In the genomic region with DNA sequence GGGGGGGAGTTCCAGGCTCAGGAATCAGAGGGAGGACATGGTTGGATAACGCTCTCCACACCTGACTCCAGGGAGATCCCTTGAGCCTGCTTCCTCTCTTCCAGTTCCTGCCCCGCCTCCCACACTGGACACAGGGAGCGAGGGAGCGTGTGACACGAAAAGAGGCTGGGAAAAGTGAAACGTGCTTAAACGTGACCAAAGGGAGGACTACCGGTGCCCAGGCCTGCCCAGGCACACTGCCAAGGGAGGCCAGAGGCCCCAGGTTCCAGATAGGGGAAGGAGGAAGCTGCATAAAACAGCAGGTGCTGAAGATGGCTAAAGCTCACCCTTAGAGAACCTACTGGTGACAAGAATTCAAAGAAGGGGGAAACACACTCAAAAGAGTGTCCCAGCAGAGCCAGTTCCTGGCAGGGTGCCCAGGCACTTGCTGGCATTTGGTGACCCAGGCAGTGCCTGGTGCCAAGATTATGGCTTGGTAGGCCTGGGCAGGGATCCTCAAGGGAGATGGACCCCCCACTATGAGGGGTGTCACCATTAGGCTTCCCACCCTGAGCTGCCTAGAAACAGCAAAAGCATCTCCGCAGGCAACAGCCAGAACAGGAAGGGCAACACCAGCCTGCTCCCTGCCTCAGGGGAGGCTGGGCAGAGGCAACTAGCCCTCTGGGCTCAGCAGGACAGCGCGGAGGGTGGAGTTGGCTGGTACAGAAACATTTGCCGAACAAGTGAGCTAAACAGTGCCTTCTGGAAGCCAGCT, we compare ENCODE assay signal across 9 mouse cellular contexts. TPM values are rescaled to one million over a fixed set of nuclear protein-coding genes. Genes with fewer than 3 reads are reported as not detected.
A peak's percentile ranks its signal among the peaks of the same experiment; 100 is the strongest.
DNase-seq lines count a peak whose midpoint lies in the region; ATAC-seq lines count a peak whose summit lies in the region.
"Had no signal": no experiment of that assay in that cellular context is flagged by ENCODE, and none has a peak within 500 bp of the region (broad histone marks: within the 10 kb centered on the region; RNA-seq: fewer than 3 reads in every experiment).

No protein-coding gene starts in this region.

- H3K4me2 ChIP-seq in hindbrain, embryonic 14.5 days (replicated peaks) = peak overlapping the region; percentile 92
- H3K4me2 ChIP-seq in heart, embryonic 11.5 days = peak overlapping the region; percentile 82
- peak overlapping the region; percentile 92 for H3K4me2 ChIP-seq in lung, embryonic 16.5 days (ENCODE audit: low read depth, low read length)

- H3K4me1 ChIP-seq in hindbrain, embryonic 14.5 days (replicated peaks; ENCODE audit: control insufficient read depth, insufficient read depth, low read length) = peaks cover 27% of the 10 kb centered on the region
- peaks cover 36% of the 10 kb centered on the region for H3K4me1 ChIP-seq in hindbrain, embryonic 10.5 days (replicated peaks)
- peaks cover 36% of the 10 kb centered on the region for H3K4me1 ChIP-seq in heart, embryonic 11.5 days (ENCODE audit: control insufficient read depth, insufficient read depth, low read length)
- peaks cover 11% of the 10 kb centered on the region for H3K4me1 ChIP-seq in lung, embryonic 16.5 days (replicated peaks; ENCODE audit: control insufficient read depth, insufficient read depth, low read length)

- H3K36me3 ChIP-seq in hindbrain, embryonic 14.5 days (replicated peaks; ENCODE audit: control insufficient read depth, insufficient read depth) = no peaks in the 10 kb centered on the region
- no peaks in the 10 kb centered on the region for H3K36me3 ChIP-seq in hindbrain, embryonic 10.5 days
- no peaks in the 10 kb centered on the region for H3K36me3 ChIP-seq in heart, embryonic 11.5 days (ENCODE audit: control insufficient read depth, insufficient read depth, low read length)
- H3K36me3 ChIP-seq in lung, embryonic 16.5 days (ENCODE audit: control insufficient read depth, insufficient read depth, low read length) = no peaks in the 10 kb centered on the region

- 37% methylated on average over 12 of the region's 12 CpGs for WGBS in hindbrain, embryonic 14.5 days
- 49% methylated on average over 12 of the region's 12 CpGs for WGBS in hindbrain, embryonic 10.5 days
- 46% methylated on average over 12 of the region's 12 CpGs for WGBS in heart, embryonic 11.5 days (ENCODE audit: insufficient replicate concordance)
- 35% methylated on average over 12 of the region's 12 CpGs for WGBS in lung, embryonic 16.5 days

- peak; percentile 60 for DNase-seq in hindbrain, embryonic 14.5 days (ENCODE audit: low spot score)
- DNase-seq in hindbrain, embryonic 10.5 days (ENCODE audit: low spot score) = no peak
- DNase-seq in cerebellum, adult 11 months = peak; percentile 77
- peak; percentile 64 for DNase-seq in kidney, postnatal 14 days
- peak; percentile 79 for DNase-seq in testis, postnatal 10 days (ENCODE audit: low spot score)
- no peak for DNase-seq in spleen, postnatal 36 days (ENCODE audit: low spot score in 2 of 2)

- peak overlapping the region; percentile 56; the same call in 1 of the 2 replicates for H3K4me3 ChIP-seq in hindbrain, embryonic 14.5 days (replicated peaks; ENCODE audit: low read length)
- H3K4me3 ChIP-seq in hindbrain, embryonic 10.5 days = no peak overlapping the region
- H3K4me3 ChIP-seq in heart, embryonic 11.5 days (ENCODE audit: low read depth, low read length) = no peak overlapping the region
- no peak overlapping the region; the same call in 1 of the 2 replicates for H3K4me3 ChIP-seq in lung, embryonic 16.5 days (ENCODE audit: low read length)
- H3K4me3 ChIP-seq: erythroblast, embryonic 14.5 days had no signal

- H3K9me3 ChIP-seq in hindbrain, embryonic 14.5 days (ENCODE audit: control insufficient read depth, low read length) = no peaks in the 10 kb centered on the region
- H3K9me3 ChIP-seq in hindbrain, embryonic 10.5 days = no peaks in the 10 kb centered on the region
- no peaks in the 10 kb centered on the region for H3K9me3 ChIP-seq in heart, embryonic 11.5 days (replicated peaks; ENCODE audit: control insufficient read depth, low read length)
- H3K9me3 ChIP-seq in lung, embryonic 16.5 days (ENCODE audit: control insufficient read depth, low read length) = no peaks in the 10 kb centered on the region

- ATAC-seq in hindbrain, embryonic 14.5 days (ENCODE audit: low FRiP score) = peak; percentile 31; the same call in 1 of the 2 replicates
- ATAC-seq in heart, embryonic 11.5 days (replicated peaks; ENCODE audit: insufficient number of reproducible peaks, low FRiP score, low TSS enrichment) = 0 out of 2 replicates have a peak, but pooled peaks have one; percentile 1
- peak; percentile 80 for ATAC-seq in lung, embryonic 16.5 days (ENCODE audit: low read depth)

- H3K27ac ChIP-seq in hindbrain, embryonic 14.5 days = peak overlapping the region; percentile 49; the same call in 1 of the 2 replicates
- H3K27ac ChIP-seq in hindbrain, embryonic 10.5 days = no peak overlapping the region
- no peak overlapping the region for H3K27ac ChIP-seq in heart, embryonic 11.5 days (ENCODE audit: low read depth, low read length)
- peak overlapping the region; percentile 87 for H3K27ac ChIP-seq in lung, embryonic 16.5 days (ENCODE audit: low read length)

- peaks cover 27% of the 10 kb centered on the region for H3K27me3 ChIP-seq in hindbrain, embryonic 14.5 days (ENCODE audit: control insufficient read depth, insufficient read depth, low read length)
- peaks cover 76% of the 10 kb centered on the region for H3K27me3 ChIP-seq in hindbrain, embryonic 10.5 days (ENCODE audit: insufficient read depth, poor library complexity, severe bottlenecking)
- peaks cover 35% of the 10 kb centered on the region for H3K27me3 ChIP-seq in heart, embryonic 11.5 days (ENCODE audit: control insufficient read depth, insufficient read depth, low read length)
- H3K27me3 ChIP-seq in lung, embryonic 16.5 days (ENCODE audit: control insufficient read depth, insufficient read depth, low read depth, low read length) = peaks cover 29% of the 10 kb centered on the region

- H3K9ac ChIP-seq in hindbrain, embryonic 14.5 days = 0 out of 2 replicates have a peak overlapping the region, but pooled peaks have one; percentile 68
- peak overlapping the region; percentile 34; the same call in 1 of the 2 replicates for H3K9ac ChIP-seq in heart, embryonic 11.5 days (ENCODE audit: low read depth, low read length)
- peak overlapping the region; percentile 25; the same call in 1 of the 2 replicates for H3K9ac ChIP-seq in lung, embryonic 16.5 days (ENCODE audit: low read length)

RNA-seq across cellular contexts. Expression of a gene that starts 2.3 kb away (rescaled TPM):
- polyA plus RNA-seq in hindbrain, embryonic 14.5 days (2014; fragmentation: Nextera tagmentation; extraction: Ambion mirVana) = 13.0 and 14.9 TPM in 2 replicates
- 0.37 and 0.46 TPM in 2 replicates for polyA plus RNA-seq in hindbrain, embryonic 10.5 days (2016; fragmentation: Nextera tagmentation; extraction: Ambion mirVana)
- 4.4 and 6.7 TPM in 2 replicates for polyA plus RNA-seq in heart, embryonic 11.5 days (2014; fragmentation: Nextera tagmentation; extraction: Ambion mirVana)
- 8.4 and 9.0 TPM in 2 replicates for polyA plus RNA-seq in lung, embryonic 16.5 days (2015; fragmentation: Nextera tagmentation; extraction: Ambion mirVana)
- polyA plus RNA-seq: erythroblast, embryonic 14.5 days had no signal

RNA-seq across cellular contexts. Expression of a gene that starts 39.7 kb away (rescaled TPM):
- 0.27 TPM in 1 of 2 replicates, not detected in the other for polyA plus RNA-seq in hindbrain, embryonic 14.5 days (2014; fragmentation: Nextera tagmentation; extraction: Ambion mirVana)
- 0.21 and 0.39 TPM in 2 replicates for polyA plus RNA-seq in hindbrain, embryonic 10.5 days (2016; fragmentation: Nextera tagmentation; extraction: Ambion mirVana)
- polyA plus RNA-seq in heart, embryonic 11.5 days (2014; fragmentation: Nextera tagmentation; extraction: Ambion mirVana) = 1.0 and 1.2 TPM in 2 replicates
- 1.3 and 2.5 TPM in 2 replicates for polyA plus RNA-seq in lung, embryonic 16.5 days (2015; fragmentation: Nextera tagmentation; extraction: Ambion mirVana)
- polyA plus RNA-seq: erythroblast, embryonic 14.5 days had no signal

RNA-seq across cellular contexts. Expression of a gene that starts 51.0 kb away (rescaled TPM):
- polyA plus RNA-seq in hindbrain, embryonic 14.5 days (2014; fragmentation: Nextera tagmentation; extraction: Ambion mirVana) = 2.5 and 3.6 TPM in 2 replicates
- 1.5 and 3.4 TPM in 2 replicates for polyA plus RNA-seq in hindbrain, embryonic 10.5 days (2016; fragmentation: Nextera tagmentation; extraction: Ambion mirVana)
- polyA plus RNA-seq in heart, embryonic 11.5 days (2014; fragmentation: Nextera tagmentation; extraction: Ambion mirVana) = 1.5 and 1.9 TPM in 2 replicates
- 1.2 and 2.0 TPM in 2 replicates for polyA plus RNA-seq in lung, embryonic 16.5 days (2015; fragmentation: Nextera tagmentation; extraction: Ambion mirVana)
- polyA plus RNA-seq: erythroblast, embryonic 14.5 days had no signal

RNA-seq across cellular contexts. Expression of a gene that starts 56.8 kb away (rescaled TPM):
- 0.13 and 0.17 TPM in 2 replicates for polyA plus RNA-seq in hindbrain, embryonic 14.5 days (2014; fragmentation: Nextera tagmentation; extraction: Ambion mirVana)
- polyA plus RNA-seq in hindbrain, embryonic 10.5 days (2016; fragmentation: Nextera tagmentation; extraction: Ambion mirVana) = 0.14 and 0.33 TPM in 2 replicates
- 3.7 and 4.2 TPM in 2 replicates for polyA plus RNA-seq in heart, embryonic 11.5 days (2014; fragmentation: Nextera tagmentation; extraction: Ambion mirVana)
- 2.9 and 6.8 TPM in 2 replicates for polyA plus RNA-seq in lung, embryonic 16.5 days (2015; fragmentation: Nextera tagmentation; extraction: Ambion mirVana)
- polyA plus RNA-seq: erythroblast, embryonic 14.5 days had no signal

Comparison
In these comparisons a context has a peak if more than half of its experiments do, and no peak if none do; other contexts are left out.
1. DNase-seq: peak in hindbrain, embryonic 14.5 days (single experiment), cerebellum, adult 11 months (single experiment), kidney, postnatal 14 days (single experiment) and testis, postnatal 10 days (single experiment); none in hindbrain, embryonic 10.5 days (single experiment) and spleen, postnatal 36 days (0 of 2).
2. H3K27ac ChIP-seq: peak in hindbrain, embryonic 14.5 days (single experiment) and lung, embryonic 16.5 days (single experiment); none in hindbrain, embryonic 10.5 days (single experiment) and heart, embryonic 11.5 days (single experiment).
3. ATAC-seq: peak in every context shown above with its lines; median percentile 80 in lung, embryonic 16.5 days; 31 in hindbrain, embryonic 14.5 days; 1 in heart, embryonic 11.5 days.
4. Peak in every context shown above with its lines, with median percentiles within 50 percentile points of each other: H3K4me2 ChIP-seq and H3K9ac ChIP-seq.